32 mouse cellular contexts compared by ENCODE assay signal in genomic region chr3:53080710-53081109, GRCm38 (mm10). TPM values are rescaled to one million over a fixed set of nuclear protein-coding genes. Genes with fewer than 3 reads are reported as not detected.
"Had no signal": no experiment of that assay in that cellular context is flagged by ENCODE, and none has a peak within 500 bp of the region (broad histone marks: within the 10 kb centered on the region; RNA-seq: fewer than 3 reads in every experiment).

No protein-coding gene starts in this region.

- DNase-seq: left cerebral cortex, postnatal 4 days; liver; liver, embryonic 13.5 days; liver, postnatal 0 days; lung, adult 18-20 months; lung, adult 2 months; lung, embryonic 14.5 days; lung, postnatal 10 days; lung, postnatal 14 days; lung, postnatal 36 days; lung, postnatal 4 days; midbrain, embryonic 14.5 days had no signal

- H3K4me3 ChIP-seq: limb, embryonic 10.5 days; limb, embryonic 12.5 days; limb, embryonic 13.5 days; limb, embryonic 15.5 days; liver, embryonic 12.5 days; liver, embryonic 13.5 days; liver, embryonic 15.5 days; lung, embryonic 15.5 days; megakaryocyte, embryonic 14.5 days; midbrain, embryonic 10.5 days; midbrain, embryonic 12.5 days; midbrain, embryonic 13.5 days; myocyte; neural tube, embryonic 12.5 days; neural tube, embryonic 13.5 days had no signal

- H3K27me3 ChIP-seq: limb, embryonic 12.5 days; limb, embryonic 13.5 days; limb, embryonic 15.5 days; liver, embryonic 12.5 days; liver, embryonic 13.5 days; liver, embryonic 15.5 days; lung, embryonic 15.5 days; midbrain, embryonic 12.5 days; midbrain, embryonic 13.5 days; neural tube, embryonic 12.5 days; neural tube, embryonic 13.5 days had no signal

- H3K9ac ChIP-seq: limb, embryonic 12.5 days; limb, embryonic 13.5 days; limb, embryonic 15.5 days; liver, embryonic 12.5 days; liver, embryonic 13.5 days; liver, embryonic 14.5 days; liver, embryonic 15.5 days; liver, postnatal 0 days; lung, embryonic 14.5 days; lung, embryonic 15.5 days; midbrain, embryonic 12.5 days; midbrain, embryonic 13.5 days; neural tube, embryonic 12.5 days; neural tube, embryonic 13.5 days had no signal

- ATAC-seq: liver, embryonic 12.5 days; liver, postnatal 0 days; lung, postnatal 0 days; midbrain, embryonic 13.5 days; midbrain, embryonic 16.5 days had no signal

- H3K36me3 ChIP-seq: limb, embryonic 12.5 days; limb, embryonic 13.5 days; limb, embryonic 15.5 days; liver, embryonic 12.5 days; liver, embryonic 13.5 days; liver, embryonic 15.5 days; lung, embryonic 15.5 days; midbrain, embryonic 12.5 days; neural tube, embryonic 12.5 days had no signal

- H3K4me1 ChIP-seq: limb, embryonic 10.5 days; limb, embryonic 15.5 days; liver, embryonic 12.5 days; liver, embryonic 13.5 days; liver, embryonic 15.5 days; lung, embryonic 15.5 days; megakaryocyte, embryonic 14.5 days; midbrain, embryonic 10.5 days; midbrain, embryonic 12.5 days; midbrain, embryonic 13.5 days; neural tube, embryonic 12.5 days; neural tube, embryonic 13.5 days had no signal

- H3K4me2 ChIP-seq: limb, embryonic 12.5 days; limb, embryonic 13.5 days; limb, embryonic 15.5 days; liver, embryonic 11.5 days; liver, embryonic 12.5 days; liver, embryonic 13.5 days; liver, embryonic 15.5 days; lung, embryonic 14.5 days; lung, embryonic 15.5 days; midbrain, embryonic 12.5 days; midbrain, embryonic 13.5 days; neural tube, embryonic 12.5 days; neural tube, embryonic 13.5 days had no signal

- H3K9me3 ChIP-seq: limb, embryonic 10.5 days; limb, embryonic 12.5 days; limb, embryonic 13.5 days; limb, embryonic 15.5 days; liver, embryonic 12.5 days; liver, embryonic 13.5 days; liver, embryonic 15.5 days; lung, embryonic 15.5 days; megakaryocyte, embryonic 14.5 days; midbrain, embryonic 10.5 days; midbrain, embryonic 12.5 days; midbrain, embryonic 13.5 days; neural tube, embryonic 12.5 days; neural tube, embryonic 13.5 days had no signal

- H3K27ac ChIP-seq: limb, embryonic 10.5 days; limb, embryonic 12.5 days; limb, embryonic 13.5 days; limb, embryonic 15.5 days; liver, embryonic 12.5 days; liver, embryonic 13.5 days; liver, embryonic 14.5 days; liver, embryonic 15.5 days; lung, embryonic 15.5 days; macrophage; midbrain, embryonic 10.5 days; midbrain, embryonic 12.5 days; midbrain, embryonic 13.5 days; neural tube, embryonic 12.5 days; neural tube, embryonic 13.5 days had no signal

RNA-seq across cellular contexts. Expression of gene Lhfp, which starts 39.4 kb away (rescaled TPM):
- total RNA-seq: megakaryocyte-erythroid progenitor cell, adult 5-6 weeks had no signal
